Mouse (Mus musculus) mammary gland, adult 2 months (tissue): ENCODE results near the gene Olfr354. TPM values are rescaled to one million over a fixed set of nuclear protein-coding genes. Genes with fewer than 3 reads are reported as not detected.

Source experiments
- polyA plus RNA-seq: library from polyadenylated mRNA; depleted of rRNA; stranded (reverse); fragments of >200 nt; gene quantifications from 2 replicates; pipeline ENCODE4 v1.2.3, GENCODE M21; 2012; ENCODE audit warnings: low replicate concordance; rRNA removed

Gene Olfr354
- not detected in 2 replicates for polyA plus RNA-seq

DNA sequence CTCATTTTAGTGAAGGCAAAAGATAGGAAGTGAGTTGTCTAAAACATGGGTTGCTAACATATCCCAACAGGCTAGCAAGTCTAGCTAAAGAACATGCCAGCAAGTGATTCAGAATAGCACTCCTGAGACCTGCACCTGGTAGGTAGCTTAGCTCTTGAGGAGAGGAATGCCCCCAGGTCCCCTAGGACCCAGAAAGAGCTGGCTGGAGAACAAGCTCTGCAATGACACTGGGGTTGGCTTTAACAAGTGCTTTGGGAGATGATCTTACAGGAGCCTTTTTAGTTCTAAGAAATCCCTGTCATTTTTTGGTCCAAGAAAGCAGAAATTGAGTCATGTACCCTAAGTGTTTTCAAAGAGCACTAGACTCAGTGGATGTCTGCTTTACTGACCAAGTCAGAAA is at the start of gene Olfr354:
Gene Olfr354, plus strand, starts transcription at position 301 of the 400 bp plus-strand sequence.

DNA sequence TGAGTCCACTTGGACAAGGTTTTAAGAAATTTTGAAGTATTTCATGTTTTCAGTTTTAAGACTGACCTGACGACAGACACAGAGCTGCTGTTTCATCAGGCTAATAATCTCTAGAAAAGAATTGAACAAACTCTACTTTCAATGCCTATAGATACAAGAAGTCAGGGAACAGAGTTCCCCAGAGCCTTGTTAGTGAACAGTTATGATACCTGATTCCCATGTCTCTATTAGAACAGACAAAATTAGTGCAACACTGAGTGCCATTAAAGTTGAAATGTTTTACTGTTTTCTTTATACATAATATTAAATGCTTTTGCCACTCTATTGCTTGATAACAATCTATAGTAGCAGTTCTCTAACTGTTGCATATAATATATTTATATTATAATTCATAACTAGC is 42.9 kb upstream of the Olfr354 start, which contains the start of gene Olfr351:
Gene Olfr351, minus strand, starts transcription at position 101 of the 400 bp plus-strand sequence.

DNA sequence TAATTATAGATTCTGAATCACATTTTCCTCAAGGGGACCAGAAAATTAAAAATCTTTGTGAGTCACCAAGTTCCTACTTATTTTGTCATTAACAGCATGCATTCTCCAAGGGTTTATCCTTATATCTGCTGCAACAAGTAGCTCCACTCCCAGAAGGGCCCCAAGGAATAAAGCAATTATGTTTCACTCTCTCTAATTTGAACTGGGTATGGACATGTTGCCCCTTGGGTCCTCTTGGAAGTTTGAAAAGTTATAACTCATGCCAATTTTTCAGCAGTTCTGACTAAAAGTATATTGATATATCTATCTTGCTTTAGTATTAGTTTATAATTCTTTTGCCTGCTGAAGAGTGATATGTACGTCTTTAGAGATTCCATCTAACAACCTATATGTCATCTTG is 37.3 kb upstream of the Olfr354 start, which contains the start of gene Olfr352:
Gene Olfr352, plus strand, starts transcription at position 301 of the 400 bp plus-strand sequence.

DNA sequence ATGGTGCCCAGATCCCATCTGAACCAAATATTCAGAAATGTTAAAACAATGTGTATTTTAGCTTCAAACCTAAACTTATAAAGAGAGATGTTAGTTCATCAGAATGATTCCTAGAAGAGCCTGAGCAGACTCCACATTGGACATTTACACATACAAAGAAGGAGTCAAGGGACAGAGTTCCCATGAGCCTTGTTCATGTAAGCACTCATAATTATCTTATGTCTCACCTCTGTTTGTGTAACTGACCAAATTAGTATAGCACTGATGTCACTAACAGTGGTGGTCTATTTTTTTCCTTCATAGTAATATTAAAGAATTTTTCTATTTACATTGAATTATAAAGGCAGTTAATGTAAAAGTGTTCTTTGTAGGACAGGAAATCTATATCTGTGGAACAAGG is 12.6 kb upstream of the Olfr354 start, which contains the start of gene Olfr353:
Gene Olfr353, minus strand, starts transcription at position 101 of the 400 bp plus-strand sequence.

DNA sequence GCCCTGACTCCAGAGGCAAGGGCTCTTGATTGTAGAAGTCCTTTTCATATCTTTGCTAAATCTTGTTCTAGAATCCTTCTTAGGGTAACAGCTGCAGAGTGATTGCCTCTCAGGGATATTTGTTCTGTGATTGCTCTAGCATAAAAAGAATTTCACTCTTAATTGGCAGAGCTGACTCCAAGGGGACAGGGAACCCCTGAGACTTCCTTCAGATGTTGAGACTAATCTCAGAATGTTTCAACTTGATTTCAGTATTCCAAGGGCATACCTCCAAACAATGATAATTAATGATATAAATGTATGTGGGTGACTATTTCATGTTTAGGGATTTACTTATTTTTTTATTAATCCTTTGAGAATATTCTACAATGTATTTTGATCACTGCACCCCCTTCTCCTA is 23.3 kb downstream of the Olfr354 start, which contains the start of gene Olfr355:
Gene Olfr355, minus strand, starts transcription at position 101 of the 400 bp plus-strand sequence.

DNA sequence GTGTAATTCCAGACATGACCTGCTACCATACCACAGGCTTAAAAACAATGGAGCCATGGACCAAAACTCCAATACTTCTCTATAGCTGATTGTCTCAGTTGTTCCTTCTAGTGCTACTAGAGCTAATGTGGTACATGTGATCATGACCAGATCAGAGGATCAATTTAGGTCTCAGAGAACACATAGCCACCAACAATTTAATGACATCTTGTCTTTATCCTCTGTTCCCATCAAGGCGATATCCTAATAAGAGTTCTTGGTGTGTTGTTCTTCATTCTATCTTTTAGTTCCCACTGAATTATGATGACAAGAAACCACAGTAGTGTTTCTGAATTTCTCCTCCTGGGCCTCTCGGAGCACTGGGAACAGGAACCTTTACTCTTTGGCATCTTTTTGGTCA is 31.3 kb downstream of the Olfr354 start, which contains the start of gene Olfr356:
Gene Olfr356, plus strand, starts transcription at position 301 of the 400 bp plus-strand sequence.

Other genes starting within 250 kb of the Olfr354 start
- gene Olfr346, start 219.9 kb upstream of the Olfr354 start, polyA plus RNA-seq: not detected in 2 replicates
- not detected in 2 replicates for gene Olfr347, start 173.8 kb upstream of the Olfr354 start, polyA plus RNA-seq
- not detected in 2 replicates for gene Olfr348, start 121.4 kb upstream of the Olfr354 start, polyA plus RNA-seq
- not detected in 2 replicates for gene Olfr50, start 115.1 kb upstream of the Olfr354 start, polyA plus RNA-seq
- gene Olfr3, start 88.6 kb upstream of the Olfr354 start, polyA plus RNA-seq: not detected in 2 replicates
- not detected in 2 replicates for gene Olfr350, start 59.4 kb upstream of the Olfr354 start, polyA plus RNA-seq
- gene Olfr351, start 43.0 kb upstream of the Olfr354 start, polyA plus RNA-seq: not detected in 2 replicates
- not detected in 2 replicates for gene Olfr352, start 37.2 kb upstream of the Olfr354 start, polyA plus RNA-seq
- gene Olfr353, start 12.7 kb upstream of the Olfr354 start, polyA plus RNA-seq: not detected in 2 replicates
- not detected in 2 replicates for gene Olfr355, start 23.2 kb downstream of the Olfr354 start, polyA plus RNA-seq
- gene Olfr356, start 31.4 kb downstream of the Olfr354 start, polyA plus RNA-seq: not detected in 2 replicates
- gene Olfr357, start 88.1 kb downstream of the Olfr354 start, polyA plus RNA-seq: not detected in 2 replicates
- not detected in 2 replicates for gene Olfr358, start 103.7 kb downstream of the Olfr354 start, polyA plus RNA-seq
- not detected in 2 replicates for gene Olfr360, start 160.1 kb downstream of the Olfr354 start, polyA plus RNA-seq
- not detected in 2 replicates for gene Olfr361, start 183.6 kb downstream of the Olfr354 start, polyA plus RNA-seq
- gene Olfr362, start 212.2 kb downstream of the Olfr354 start, polyA plus RNA-seq: not detected in 2 replicates
- gene Olfr364-ps1, start 233.6 kb downstream of the Olfr354 start, polyA plus RNA-seq: not detected in 2 replicates